Mouse (Mus musculus): Measurements from ENCODE around the gene Myh7b.

Gene Myh7b

GRCm38 (mm10) chr2:155610978-155611377 is at the start of gene Myh7b:
TSS of gene Myh7b (plus strand) at chr2:155611212.
- in situ Hi-C loops (cut with MboI), result loop anchor here (10.0 kb wide), 1 partner anchor 96 kb away; the partner anchor contains the start of genes Acss2 and Ggt7

GRCm38 (mm10) chr2:155562209-155562608 is 48.8 kb upstream of the Myh7b start:
- in situ Hi-C loops (cut with MboI), result no loop called here

- in situ Hi-C loops (cut with MboI), result no loop called here
These were observed 48.1 kb upstream of the Myh7b start for GRCm38 (mm10) chr2:155562934-155563333.

- in situ Hi-C loops (cut with MboI), result no loop called here
These were observed 43.3 kb upstream of the Myh7b start for GRCm38 (mm10) chr2:155567751-155568150.

GRCm38 (mm10) chr2:155569223-155569807 is 41.7 kb upstream of the Myh7b start:
- in situ Hi-C loops (cut with MboI), result no loop called here

GRCm38 (mm10) chr2:155573001-155573400 is 38.0 kb upstream of the Myh7b start:
- in situ Hi-C loops (cut with MboI), result loop anchor here (10.0 kb wide), 1 partner anchor 58 kb away; the partner anchor contains the start of genes Acss2 and Ggt7

- in situ Hi-C loops (cut with MboI), result loop anchor here (10.0 kb wide), 1 partner anchor 59 kb away; the partner anchor contains the start of genes Acss2 and Ggt7
These were observed 37.0 kb upstream of the Myh7b start for GRCm38 (mm10) chr2:155573996-155574395.

- in situ Hi-C loops (cut with MboI), result loop anchor here (10.0 kb wide), 1 partner anchor 60 kb away; the partner anchor contains the start of genes Acss2 and Ggt7
These were observed 36.3 kb upstream of the Myh7b start for GRCm38 (mm10) chr2:155574700-155575099.

- in situ Hi-C loops (cut with MboI), result loop anchor here (10.0 kb wide), 1 partner anchor 62 kb away; the partner anchor contains the start of genes Acss2 and Ggt7
These were observed 34.4 kb upstream of the Myh7b start for GRCm38 (mm10) chr2:155576656-155577055.

GRCm38 (mm10) chr2:155580331-155580730 is 30.7 kb upstream of the Myh7b start:
- in situ Hi-C loops (cut with MboI), result no loop called here

GRCm38 (mm10) chr2:155582384-155582995 is 28.5 kb upstream of the Myh7b start:
- in situ Hi-C loops (cut with MboI), result no loop called here

GRCm38 (mm10) chr2:155582996-155583395 is 28.0 kb upstream of the Myh7b start:
- in situ Hi-C loops (cut with MboI), result no loop called here

GRCm38 (mm10) chr2:155583927-155584530 is 27.0 kb upstream of the Myh7b start:
- in situ Hi-C loops (cut with MboI), result no loop called here

GRCm38 (mm10) chr2:155585082-155585481 is 25.9 kb upstream of the Myh7b start:
- in situ Hi-C loops (cut with MboI), result no loop called here

GRCm38 (mm10) chr2:155585486-155585885 is 25.5 kb upstream of the Myh7b start:
- in situ Hi-C loops (cut with MboI), result no loop called here

GRCm38 (mm10) chr2:155588136-155588535 is 22.9 kb upstream of the Myh7b start:
- in situ Hi-C loops (cut with MboI), result no loop called here

GRCm38 (mm10) chr2:155589521-155589920 is 21.5 kb upstream of the Myh7b start:
- in situ Hi-C loops (cut with MboI), result no loop called here

GRCm38 (mm10) chr2:155590876-155591275 is 20.1 kb upstream of the Myh7b start:
- in situ Hi-C loops (cut with MboI), result no loop called here

- in situ Hi-C loops (cut with MboI), result no loop called here
These were observed 19.3 kb upstream of the Myh7b start for GRCm38 (mm10) chr2:155591676-155592075.

- in situ Hi-C loops (cut with MboI), result no loop called here
These were observed 18.7 kb upstream of the Myh7b start, which contains the start of gene Gss for GRCm38 (mm10) chr2:155592137-155592853. TSS of gene Gss (minus strand) at chr2:155592810.

GRCm38 (mm10) chr2:155592854-155593283 is 18.1 kb upstream of the Myh7b start:
- in situ Hi-C loops (cut with MboI), result no loop called here

GRCm38 (mm10) chr2:155595516-155595915 is 15.5 kb upstream of the Myh7b start:
- in situ Hi-C loops (cut with MboI), result no loop called here

Data from mature B cell (primary cell).